8 mouse cellular contexts compared by ENCODE assay signal in genomic region chr19:7268722-7269090, GRCm38 (mm10). TPM values are rescaled to one million over a fixed set of nuclear protein-coding genes. Genes with fewer than 3 reads are reported as not detected.
A peak's percentile ranks its signal among the peaks of the same experiment; 100 is the strongest.
DNase-seq lines count a peak whose midpoint lies in the region; ATAC-seq lines count a peak whose summit lies in the region.

No protein-coding gene starts in this region.

- ATAC-seq in liver, embryonic 13.5 days (ENCODE audit: low read depth), result peak; percentile 24

- H3K4me2 ChIP-seq in liver, embryonic 13.5 days, result peak overlapping the region; percentile 88

- peak; percentile 89 for DNase-seq in B cell, adult 2 months
- peak; percentile 94 for DNase-seq in ZHBTc4 (ENCODE audit: low read depth, low spot score)
- DNase-seq in embryo, embryonic 10.5 days (ENCODE audit: low spot score), result peak; percentile 92
- peak; percentile 97 for DNase-seq in heart, adult 11 months
- DNase-seq in kidney, adult 11 months, result peak; percentile 52
- DNase-seq in liver, embryonic 13.5 days, result peak; percentile 61
- DNase-seq in natural killer cell, adult 2 months (ENCODE audit: low spot score in 2 of 2), result peak; percentile 51 to 76
- peak; percentile 75 to 77 for DNase-seq in thymus, adult 18-20 months

- H3K27ac ChIP-seq in liver, embryonic 13.5 days, result no peak overlapping the region

- whole genome bisulfite sequencing in liver, embryonic 13.5 days (ENCODE audit: insufficient replicate concordance), result under 1% methylated on average over 30 of the region's 30 CpGs

- H3K9me3 ChIP-seq in liver, embryonic 13.5 days (replicated peaks), result no peaks in the 10 kb centered on the region

- peaks cover 57% of the 10 kb centered on the region for H3K4me1 ChIP-seq in liver, embryonic 13.5 days (replicated peaks)

- H3K9ac ChIP-seq in liver, embryonic 13.5 days, result peak overlapping the region; percentile 70

- peak overlapping the region; percentile 66 for H3K4me3 ChIP-seq in liver, embryonic 13.5 days (replicated peaks)

- H3K27me3 ChIP-seq in liver, embryonic 13.5 days, result peaks cover 56% of the 10 kb centered on the region

- peaks cover under 1% of the 10 kb centered on the region for H3K36me3 ChIP-seq in liver, embryonic 13.5 days

RNA-seq across cellular contexts. Expression of gene Rcor2, which starts 1.6 kb away (rescaled TPM):
- polyA plus RNA-seq in liver, embryonic 13.5 days (2015; fragmentation: Nextera tagmentation; extraction: Ambion mirVana), result 1.4 and 1.8 TPM in 2 replicates

RNA-seq across cellular contexts. Expression of gene Naa40, which starts 27.7 kb away (rescaled TPM):
- polyA plus RNA-seq in liver, embryonic 13.5 days (2015; fragmentation: Nextera tagmentation; extraction: Ambion mirVana), result 28.8 and 36.9 TPM in 2 replicates

RNA-seq across cellular contexts. Expression of gene Cox8a, which starts 51.3 kb away (rescaled TPM):
- polyA plus RNA-seq in liver, embryonic 13.5 days (2015; fragmentation: Nextera tagmentation; extraction: Ambion mirVana), result 734 and 757 TPM in 2 replicates
